Mouse (Mus musculus) limb, embryonic 13.5 days (tissue): ENCODE measurements around the gene Pip4k2c. TPM values are rescaled to one million over a fixed set of nuclear protein-coding genes. Genes with fewer than 3 reads are reported as not detected.

Experiments
- ATAC-seq: fragments of 200-750 bp; cut with Nextera tagmentation; 2 replicates; pipeline ENCODE4 v1.8.0; 2017; ENCODE audit warnings: low read depth, moderate number of reproducible peaks, moderate TSS enrichment; ENCODE audit not compliant: low FRiP score
- H3K27ac ChIP-seq: fragments of 300-500 bp; sonication (generic); 2 replicates; pipeline ENCODE4 v1.5.1; 2015; ENCODE audit warnings: inconsistent platforms, mild to moderate bottlenecking, moderate library complexity
- H3K27me3 ChIP-seq: fragments of 300-500 bp; sonication (generic); 2 replicates; pipeline ENCODE4 v1.6.1; 2015; ENCODE audit warnings: mild to moderate bottlenecking, inconsistent platforms
- H3K36me3 ChIP-seq: fragments of 300-500 bp; sonication (generic); 2 replicates; pipeline ENCODE4 v1.6.1; 2015; ENCODE audit warnings: inconsistent platforms, mild to moderate bottlenecking, moderate library complexity
- H3K4me1 ChIP-seq: fragments of 300-500 bp; sonication (generic); 2 replicates; pipeline ENCODE4 v1.6.1; 2015; ENCODE audit warnings: inconsistent platforms
- H3K4me2 ChIP-seq: fragments of 300-500 bp; sonication (generic); replicated peaks from 2 replicates; pipeline ENCODE4 v1.6.1; 2015; ENCODE audit warnings: inconsistent platforms, mild to moderate bottlenecking, moderate library complexity
- H3K4me3 ChIP-seq: fragments of 300-500 bp; sonication (generic); 2 replicates; pipeline ENCODE4 v1.5.1; 2015; ENCODE audit warnings: moderate library complexity, mild to moderate bottlenecking, inconsistent platforms
- H3K9ac ChIP-seq: fragments of 300-500 bp; sonication (generic); 2 replicates; pipeline ENCODE4 v1.6.1; 2015; ENCODE audit warnings: mild to moderate bottlenecking, inconsistent platforms
- H3K9me3 ChIP-seq: fragments of 300-500 bp; sonication (generic); 2 replicates; pipeline ENCODE4 v1.6.1; 2016; ENCODE audit warnings: inconsistent platforms
- WGBS: fragments of 180-500 bp; shearing (Covaris S2); methylation state at CpG from one replicate; pipeline ENCODE4 v1.1.7; 2015; 5-methylcytosine and 5-hydroxymethylcytosine counted together
- polyA plus RNA-seq: library from polyadenylated mRNA; unstranded; fragments of >200 nt; fragmentation: Nextera tagmentation; extraction: Ambion mirVana; gene quantifications from 2 replicates; pipeline ENCODE4 v1.2.1, GENCODE M21; 2015

Pip4k2c gene
- 27.6 and 29.1 TPM in 2 replicates for polyA plus RNA-seq

GRCm38 (mm10) chr10:127211414-127211854 is at the start of gene Pip4k2c:
Pip4k2c (minus strand) TSS chr10:127211585.
- H3K36me3 ChIP-seq: peaks cover 23% of the 10 kb centered on the region
- H3K9ac ChIP-seq: peak within 1 kb of the TSS; percentile 84
- H3K4me1 ChIP-seq: peaks cover 15% of the 10 kb centered on the region
- WGBS: under 1% methylated on average over 46 of the region's 47 CpGs
- no peak within 1 kb of the TSS; the same call in 1 of the 2 replicates for H3K27ac ChIP-seq
- peak; percentile 96 for ATAC-seq
- no peaks in the 10 kb centered on the region for H3K27me3 ChIP-seq
- peak within 1 kb of the TSS; percentile 86 for H3K4me3 ChIP-seq
- H3K4me2 ChIP-seq: peak within 1 kb of the TSS; percentile 97
- no peaks in the 10 kb centered on the region for H3K9me3 ChIP-seq

GRCm38 (mm10) chr10:127258489-127258888 is 47.1 kb upstream of the Pip4k2c start:
- ATAC-seq: no peak
- no peak overlapping the region for H3K4me2 ChIP-seq
- WGBS: 76% methylated on average over 8 of the region's 8 CpGs
- no peak overlapping the region for H3K9ac ChIP-seq
- H3K9me3 ChIP-seq: no peaks in the 10 kb centered on the region
- peaks cover 11% of the 10 kb centered on the region for H3K4me1 ChIP-seq
- H3K36me3 ChIP-seq: no peaks in the 10 kb centered on the region
- peaks cover 22% of the 10 kb centered on the region for H3K27me3 ChIP-seq
- H3K27ac ChIP-seq: no peak overlapping the region
- no peak overlapping the region for H3K4me3 ChIP-seq

- Histone ChIP-seq H3K4me3 (no peak overlapping the region), H3K9ac (no peak overlapping the region), H3K9me3 (no peaks in the 10 kb centered on the region), H3K27me3 (peaks cover 15% of the 10 kb centered on the region), H3K4me1 (peaks cover 5% of the 10 kb centered on the region), H3K4me2 (no peak overlapping the region), H3K27ac (no peak overlapping the region), H3K36me3 (no peaks in the 10 kb centered on the region)
- no peak for ATAC-seq
- WGBS: 76% methylated on average over 6 of the region's 6 CpGs
Observed at GRCm38 (mm10) chr10:127257790-127258189, 46.4 kb upstream of the Pip4k2c start.

- no peak overlapping the region for H3K9ac ChIP-seq
- no peaks in the 10 kb centered on the region for H3K27me3 ChIP-seq
- no peaks in the 10 kb centered on the region for H3K36me3 ChIP-seq
- ATAC-seq: peak; percentile 79
- H3K4me1 ChIP-seq: no peaks in the 10 kb centered on the region
- H3K4me3 ChIP-seq: no peak overlapping the region
- WGBS: 22% methylated on average over 14 of the region's 14 CpGs
- H3K9me3 ChIP-seq: no peaks in the 10 kb centered on the region
- no peak overlapping the region for H3K4me2 ChIP-seq
- no peak overlapping the region for H3K27ac ChIP-seq
Observed at GRCm38 (mm10) chr10:127255625-127256345, 44.4 kb upstream of the Pip4k2c start.

- no peak overlapping the region for H3K27ac ChIP-seq
- no peak for ATAC-seq
- WGBS: 78% methylated on average over 5 of the region's 5 CpGs
- H3K4me3 ChIP-seq: no peak overlapping the region
- H3K4me2 ChIP-seq: no peak overlapping the region
- H3K9me3 ChIP-seq: no peaks in the 10 kb centered on the region
- no peak overlapping the region for H3K9ac ChIP-seq
- H3K27me3 ChIP-seq: no peaks in the 10 kb centered on the region
- no peaks in the 10 kb centered on the region for H3K4me1 ChIP-seq
- no peaks in the 10 kb centered on the region for H3K36me3 ChIP-seq
Observed at GRCm38 (mm10) chr10:127250810-127251209, 39.4 kb upstream of the Pip4k2c start.

- peaks cover 10% of the 10 kb centered on the region for H3K27me3 ChIP-seq
- peaks cover 8% of the 10 kb centered on the region for H3K4me1 ChIP-seq
- no peaks in the 10 kb centered on the region for H3K9me3 ChIP-seq
- no peak overlapping the region for H3K27ac ChIP-seq
- no peak overlapping the region for H3K4me2 ChIP-seq
- H3K36me3 ChIP-seq: peaks cover 21% of the 10 kb centered on the region
- no peak overlapping the region for H3K9ac ChIP-seq
- WGBS: 68% methylated on average over 18 of the region's 18 CpGs
- H3K4me3 ChIP-seq: no peak overlapping the region
- ATAC-seq: no peak
Observed at GRCm38 (mm10) chr10:127238241-127238824, 26.9 kb upstream of the Pip4k2c start.

GRCm38 (mm10) chr10:127236541-127236940 is 25.2 kb upstream of the Pip4k2c start:
- 0 out of 2 replicates have a peak overlapping the region, but pooled peaks have one; percentile 31 for H3K9ac ChIP-seq
- WGBS: 22% methylated on average over 9 of the region's 9 CpGs
- ATAC-seq: no peak
- H3K4me1 ChIP-seq: peaks cover 8% of the 10 kb centered on the region
- H3K4me2 ChIP-seq: no peak overlapping the region
- peaks cover 8% of the 10 kb centered on the region for H3K36me3 ChIP-seq
- no peak overlapping the region for H3K27ac ChIP-seq
- H3K27me3 ChIP-seq: peaks cover 10% of the 10 kb centered on the region
- no peaks in the 10 kb centered on the region for H3K9me3 ChIP-seq
- H3K4me3 ChIP-seq: no peak overlapping the region

GRCm38 (mm10) chr10:127233141-127233540 is 21.8 kb upstream of the Pip4k2c start:
- Histone ChIP-seq H3K4me3 (no peak overlapping the region), H3K27ac (no peak overlapping the region), H3K9ac (no peak overlapping the region), H3K9me3 (no peaks in the 10 kb centered on the region), H3K4me1 (peaks cover 8% of the 10 kb centered on the region), H3K4me2 (no peak overlapping the region), H3K27me3 (peaks cover 4% of the 10 kb centered on the region), H3K36me3 (no peaks in the 10 kb centered on the region; the same call in none of the 2 replicates)
- 74% methylated on average over 9 of the region's 9 CpGs for WGBS
- no peak for ATAC-seq

GRCm38 (mm10) chr10:127231741-127232140 is 20.4 kb upstream of the Pip4k2c start:
- no peak overlapping the region for H3K27ac ChIP-seq
- peaks cover 9% of the 10 kb centered on the region for H3K27me3 ChIP-seq
- WGBS: 82% methylated on average over 14 of the region's 14 CpGs
- 0 out of 2 replicates have a peak overlapping the region, but pooled peaks have one; percentile 8 for H3K9ac ChIP-seq
- no peak for ATAC-seq
- H3K36me3 ChIP-seq: no peaks in the 10 kb centered on the region; the same call in none of the 2 replicates
- H3K9me3 ChIP-seq: no peaks in the 10 kb centered on the region
- no peak overlapping the region for H3K4me2 ChIP-seq
- no peak overlapping the region for H3K4me3 ChIP-seq
- H3K4me1 ChIP-seq: peaks cover 5% of the 10 kb centered on the region

- no peaks in the 10 kb centered on the region for H3K4me1 ChIP-seq
- no peak overlapping the region for H3K4me3 ChIP-seq
- no peak for ATAC-seq
- no peak overlapping the region for H3K4me2 ChIP-seq
- WGBS: 86% methylated on average over 12 of the region's 12 CpGs
- H3K27ac ChIP-seq: no peak overlapping the region
- H3K36me3 ChIP-seq: no peaks in the 10 kb centered on the region; the same call in none of the 2 replicates
- H3K9me3 ChIP-seq: no peaks in the 10 kb centered on the region
- no peak overlapping the region for H3K9ac ChIP-seq
- peaks cover 9% of the 10 kb centered on the region for H3K27me3 ChIP-seq
Observed at GRCm38 (mm10) chr10:127230693-127231092, 19.3 kb upstream of the Pip4k2c start.

GRCm38 (mm10) chr10:127228897-127229296 is 17.5 kb upstream of the Pip4k2c start:
- H3K27me3 ChIP-seq: peaks cover 20% of the 10 kb centered on the region
- 16% methylated on average over 4 of the region's 4 CpGs for WGBS
- no peaks in the 10 kb centered on the region for H3K9me3 ChIP-seq
- no peak for ATAC-seq
- no peaks in the 10 kb centered on the region for H3K4me1 ChIP-seq
- H3K27ac ChIP-seq: no peak overlapping the region
- no peaks in the 10 kb centered on the region; the same call in none of the 2 replicates for H3K36me3 ChIP-seq
- no peak overlapping the region for H3K9ac ChIP-seq
- H3K4me2 ChIP-seq: no peak overlapping the region
- no peak overlapping the region for H3K4me3 ChIP-seq

- H3K4me1 ChIP-seq: no peaks in the 10 kb centered on the region
- 75% methylated on average over 8 of the region's 8 CpGs for whole genome bisulfite sequencing
- peaks cover 22% of the 10 kb centered on the region for H3K27me3 ChIP-seq
- H3K4me3 ChIP-seq: no peak overlapping the region
- no peaks in the 10 kb centered on the region for H3K9me3 ChIP-seq
- ATAC-seq: no peak
- H3K27ac ChIP-seq: no peak overlapping the region
- H3K36me3 ChIP-seq: no peaks in the 10 kb centered on the region; the same call in 1 of the 2 replicates
- no peak overlapping the region for H3K4me2 ChIP-seq
- no peak overlapping the region for H3K9ac ChIP-seq
Observed at GRCm38 (mm10) chr10:127227163-127227562, 15.8 kb upstream of the Pip4k2c start.
